Mouse (Mus musculus) kidney, adult 2 months (tissue): ENCODE data around the gene Olfr691. TPM values are rescaled to one million over a fixed set of nuclear protein-coding genes. Genes with fewer than 3 reads are reported as not detected.

ENCODE experiments used
- DNase-seq: peaks from one replicate; pipeline ENCODE4 v3.0.0; 2021
- H3K27ac ChIP-seq: fragments of 200-500 bp; 2 replicates; pipeline ENCODE4 v1.5.1; 2012; ENCODE audit warnings: low read depth, low read length, control low read depth, inconsistent platforms; ENCODE audit not compliant: insufficient read depth
- H3K27me3 ChIP-seq: fragments of 200-500 bp; replicated peaks from 2 replicates; pipeline ENCODE4 v1.6.1; 2012; ENCODE audit warnings: mild to moderate bottlenecking, moderate library complexity, low read length, inconsistent platforms; ENCODE audit not compliant: control insufficient read depth, insufficient read depth
- H3K36me3 ChIP-seq: fragments of 200-500 bp; 2 replicates; pipeline ENCODE4 v1.6.1; 2012; ENCODE audit warnings: mild to moderate bottlenecking, moderate library complexity, low read length, inconsistent platforms; ENCODE audit not compliant: control insufficient read depth, insufficient read depth
- H3K4me1 ChIP-seq: fragments of 200-500 bp; 2 replicates; pipeline ENCODE4 v1.6.1; 2011; ENCODE audit warnings: low read length; ENCODE audit not compliant: control insufficient read depth, insufficient read depth
- H3K4me3 ChIP-seq: fragments of 200-500 bp; 2 replicates; pipeline ENCODE4 v1.5.1; 2011; ENCODE audit warnings: mild to moderate bottlenecking, low read depth, low read length, control low read depth; ENCODE audit not compliant: insufficient read depth
- CTCF ChIP-seq: fragments of 200-500 bp; conservative IDR thresholded peaks from 2 replicates; pipeline ENCODE4 v1.5.1; 2011; ENCODE audit warnings: low read depth, mild to moderate bottlenecking, control low read depth, low read length, moderate library complexity, mixed read lengths; ENCODE audit not compliant: insufficient read depth, insufficient read length
- POLR2A ChIP-seq: fragments of 200-500 bp; IDR thresholded peaks from one replicate; pipeline ENCODE4 v1.6.1; 2011; ENCODE audit warnings: low read depth, low read length, control low read depth
- WGBS: fragments of 180-500 bp; shearing (Covaris S2); methylation state at CpG from one replicate; pipeline ENCODE4 v1.1.7; 2018; 5-methylcytosine and 5-hydroxymethylcytosine counted together
- polyA plus RNA-seq: library from polyadenylated mRNA; depleted of rRNA; stranded (reverse); fragments of >200 nt; gene quantifications from 2 replicates; pipeline ENCODE4 v1.2.3, GENCODE M21; 2012; rRNA removed

Gene Olfr691
- not detected in 2 replicates for polyA plus RNA-seq

DNA sequence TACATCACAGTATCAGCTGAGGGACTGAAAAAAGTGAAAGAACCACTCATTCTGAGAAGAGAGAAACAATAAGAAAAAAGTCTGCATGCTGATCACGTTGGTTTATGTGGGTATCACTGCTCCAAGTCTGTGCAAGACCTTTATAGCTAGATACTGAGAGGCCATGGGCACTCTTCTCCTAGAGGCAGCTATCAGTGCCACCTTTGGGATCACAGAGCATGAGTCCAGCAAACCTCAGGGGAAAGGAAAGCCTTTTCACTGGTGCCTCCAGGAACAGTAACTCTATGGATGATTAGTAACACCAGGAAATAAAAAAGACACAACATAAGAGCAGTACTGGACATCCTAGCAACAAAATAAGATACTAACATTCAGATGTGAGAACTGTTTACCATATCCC is at the start of gene Olfr691:
Gene Olfr691, minus strand, starts transcription at position 101 of the 400 bp plus-strand sequence.
- Histone ChIP-seq H3K4me1 (no peaks in the 10 kb centered on the region), H3K36me3 (no peaks in the 10 kb centered on the region), H3K27me3 (no peaks in the 10 kb centered on the region), H3K4me3 (no peak within 1 kb of the TSS), H3K27ac (no peak within 1 kb of the TSS)
- WGBS: 52% methylated on average over 1 of the region's 1 CpGs
- no peak for DNase-seq
- TF ChIP-seq CTCF (no peak), POLR2A (no peak)

DNA sequence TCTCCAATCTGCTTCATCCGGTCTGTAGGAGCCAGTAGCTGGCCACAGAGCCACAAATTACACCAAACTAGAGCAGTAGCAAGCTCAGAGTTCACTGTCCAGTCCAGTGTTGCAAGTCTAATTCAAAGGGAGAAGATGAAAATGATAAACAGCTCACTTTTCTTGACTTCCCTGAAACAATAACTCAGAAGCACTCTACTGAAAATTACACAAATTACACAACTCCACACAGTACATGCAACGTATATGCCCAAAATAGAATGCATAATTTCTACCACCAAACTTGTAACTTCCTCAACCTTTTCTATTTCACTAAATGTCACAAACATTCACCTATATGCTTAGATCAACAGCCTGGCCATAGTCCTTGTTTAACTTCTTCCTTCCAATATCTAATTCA is 48.2 kb upstream of the Olfr691 start:
- WGBS: 78% methylated on average over 2 of the region's 2 CpGs
- H3K36me3 ChIP-seq: peaks cover 2% of the 10 kb centered on the region
- no peak overlapping the region for H3K4me3 ChIP-seq
- TF ChIP-seq POLR2A (no peak), CTCF (no peak)
- DNase-seq: no peak
- peaks cover 6% of the 10 kb centered on the region; the same call in 1 of the 2 replicates for H3K4me1 ChIP-seq
- no peaks in the 10 kb centered on the region for H3K27me3 ChIP-seq
- no peak overlapping the region for H3K27ac ChIP-seq

DNA sequence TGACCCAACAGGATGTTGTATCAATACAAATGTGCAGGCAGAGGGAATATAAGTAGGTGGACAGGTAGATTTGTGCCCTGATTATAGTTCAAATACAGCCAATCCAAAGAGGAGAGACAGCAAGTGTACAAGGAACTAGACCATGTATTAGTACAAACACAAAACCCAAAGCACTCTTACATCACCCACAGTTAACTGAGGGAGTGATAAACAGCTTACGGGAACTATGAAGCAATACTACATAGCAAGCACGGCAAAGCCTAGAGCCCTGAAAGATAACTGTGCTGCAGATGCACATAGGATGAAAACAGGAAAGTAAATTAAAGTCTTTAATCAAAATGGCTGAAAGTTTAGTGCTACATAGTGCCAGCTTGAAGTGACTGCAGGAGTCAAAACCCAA is 45.6 kb upstream of the Olfr691 start:
- H3K36me3 ChIP-seq: peaks cover 11% of the 10 kb centered on the region
- 96% methylated on average over 2 of the region's 2 CpGs for WGBS
- no peaks in the 10 kb centered on the region for H3K27me3 ChIP-seq
- H3K27ac ChIP-seq: no peak overlapping the region
- no peak for DNase-seq
- TF ChIP-seq POLR2A (no peak), CTCF (no peak)
- no peaks in the 10 kb centered on the region for H3K4me1 ChIP-seq
- H3K4me3 ChIP-seq: no peak overlapping the region

DNA sequence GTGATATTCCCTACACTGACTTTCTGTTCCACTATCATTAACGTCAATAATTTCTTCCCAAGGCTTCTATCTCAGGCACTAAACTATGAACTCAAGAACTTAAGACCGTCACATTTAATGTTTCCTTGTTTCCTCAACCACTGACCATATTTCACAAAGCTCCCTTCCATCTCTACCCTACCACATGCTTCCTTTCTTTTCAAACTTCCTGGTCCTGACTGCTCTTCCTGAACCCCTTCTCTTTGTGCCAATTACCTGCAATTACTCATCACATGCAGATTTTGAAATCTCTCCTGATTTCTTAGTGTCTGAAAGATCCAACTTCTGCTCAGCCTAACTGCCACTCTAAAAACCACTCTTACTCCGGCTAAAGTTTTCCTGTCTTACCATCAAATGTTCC is 38.3 kb upstream of the Olfr691 start:
- TF ChIP-seq CTCF: no peak
- TF ChIP-seq POLR2A: no peak
- no peak for DNase-seq
- Histone ChIP-seq H3K4me3 (no peak overlapping the region), H3K27ac (no peak overlapping the region), H3K27me3 (no peaks in the 10 kb centered on the region), H3K4me1 (no peaks in the 10 kb centered on the region), H3K36me3 (peaks cover 29% of the 10 kb centered on the region)
- WGBS: 95% methylated on average over 3 of the region's 3 CpGs

DNA sequence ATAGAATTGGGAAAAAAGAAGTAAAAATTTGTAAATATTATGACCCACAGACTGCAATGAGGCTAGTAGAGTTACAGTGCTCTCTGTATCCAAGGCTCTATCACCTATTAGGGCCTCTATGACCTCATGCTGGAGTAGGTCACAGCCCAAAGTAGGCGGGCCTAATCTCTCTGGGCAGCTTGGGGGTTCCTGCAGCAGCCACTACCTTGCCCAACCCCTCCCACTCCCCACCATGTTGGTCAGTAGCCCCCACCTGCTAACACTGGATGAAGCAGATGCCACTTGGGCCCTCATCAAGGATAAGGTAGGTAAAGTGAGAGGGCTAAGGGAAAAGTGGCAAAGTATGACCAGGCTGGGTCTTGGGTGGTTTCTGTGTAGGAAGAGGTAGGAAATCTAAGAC is 32.8 kb upstream of the Olfr691 start, which contains the start of gene Gm5901:
Gene Gm5901, plus strand, starts transcription at position 173 of the 400 bp plus-strand sequence.
- Histone ChIP-seq H3K27ac (no peak within 1 kb of the TSS), H3K4me3 (no peak within 1 kb of the TSS), H3K36me3 (peaks cover 16% of the 10 kb centered on the region), H3K27me3 (no peaks in the 10 kb centered on the region), H3K4me1 (no peaks in the 10 kb centered on the region)
- 92% methylated on average over 1 of the region's 1 CpGs for WGBS
- no peak for DNase-seq
- TF ChIP-seq CTCF (no peak), POLR2A (no peak)

DNA sequence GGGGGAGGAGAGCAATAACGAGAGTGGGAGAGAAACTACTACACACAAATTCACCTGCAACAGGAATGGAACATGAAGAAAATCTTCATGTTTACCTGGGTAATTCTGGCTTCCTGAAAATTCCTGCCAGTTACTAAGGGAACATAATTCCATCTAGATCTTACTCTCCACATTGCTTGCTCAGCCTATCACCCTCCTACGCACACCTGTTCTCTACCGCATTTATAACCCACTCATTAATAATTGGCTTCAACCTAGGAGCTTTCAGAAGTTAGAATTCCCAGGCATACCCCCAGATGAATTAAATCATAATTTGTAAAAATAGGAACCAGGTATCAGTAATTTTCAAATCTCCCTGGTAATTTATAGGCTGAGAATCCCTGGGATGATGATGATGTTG is 31.9 kb upstream of the Olfr691 start:
- no peaks in the 10 kb centered on the region for H3K4me1 ChIP-seq
- H3K36me3 ChIP-seq: peaks cover 10% of the 10 kb centered on the region
- 94% methylated on average over 3 of the region's 3 CpGs for WGBS
- TF ChIP-seq POLR2A: no peak
- TF ChIP-seq CTCF: no peak
- no peaks in the 10 kb centered on the region for H3K27me3 ChIP-seq
- no peak for DNase-seq
- H3K27ac ChIP-seq: no peak overlapping the region
- no peak overlapping the region for H3K4me3 ChIP-seq

DNA sequence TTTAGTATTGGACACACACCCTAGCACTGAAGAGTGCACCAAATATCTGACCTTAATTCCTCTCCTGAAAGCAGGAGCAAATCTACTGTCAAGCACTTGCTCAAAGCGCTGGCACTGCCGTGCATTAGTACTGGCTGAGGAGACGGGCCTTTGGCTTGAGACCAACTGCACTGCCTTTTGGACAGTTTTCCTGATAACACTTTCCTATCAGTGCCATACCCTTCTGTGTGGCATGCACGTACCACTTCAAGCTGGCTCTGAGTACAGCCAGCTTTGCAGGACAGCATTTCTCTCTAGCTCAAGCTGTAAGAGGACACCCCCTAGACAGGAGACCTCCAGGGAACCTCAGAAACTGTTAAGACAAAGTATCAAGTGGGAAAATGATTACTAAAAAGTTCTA is 31.4 kb upstream of the Olfr691 start:
- Histone ChIP-seq H3K4me3 (no peak overlapping the region), H3K4me1 (no peaks in the 10 kb centered on the region), H3K36me3 (peaks cover 6% of the 10 kb centered on the region), H3K27me3 (no peaks in the 10 kb centered on the region), H3K27ac (no peak overlapping the region)
- TF ChIP-seq POLR2A (no peak), CTCF (no peak)
- WGBS: 86% methylated on average over 4 of the region's 4 CpGs
- no peak for DNase-seq
